Mouse (Mus musculus): ENCODE results near the gene Ms4a2. TPM values are rescaled to one million over a fixed set of nuclear protein-coding genes. Genes with fewer than 3 reads are reported as not detected.

Ms4a2 gene
- polyA plus RNA-seq, 1 experiment from 2014 or later = 0.41 TPM

Other genes starting within 250 kb of the Ms4a2 start
- gene Ms4a4a, start 248.2 kb downstream of the Ms4a2 start, polyA plus RNA-seq (2014; fragmentation: Nextera tagmentation; extraction: Ambion mirVana) = 7.2 and 7.9 TPM in 2 replicates
- gene Ms4a4c, start 218.9 kb downstream of the Ms4a2 start, polyA plus RNA-seq (2014; fragmentation: Nextera tagmentation; extraction: Ambion mirVana) = 0.61 and 1.0 TPM in 2 replicates
- 0.35 and 0.77 TPM in 2 replicates for gene Ms4a4b, start 180.2 kb downstream of the Ms4a2 start, polyA plus RNA-seq (2014; fragmentation: Nextera tagmentation; extraction: Ambion mirVana)
- gene Ms4a6c, start 154.4 kb downstream of the Ms4a2 start, polyA plus RNA-seq (2014; fragmentation: Nextera tagmentation; extraction: Ambion mirVana) = 8.2 and 9.2 TPM in 2 replicates
- not detected in 2 replicates for gene Gm8369, start 137.8 kb downstream of the Ms4a2 start, polyA plus RNA-seq (2014; fragmentation: Nextera tagmentation; extraction: Ambion mirVana)
- gene Ms4a6b, start 107.2 kb downstream of the Ms4a2 start, polyA plus RNA-seq (2014; fragmentation: Nextera tagmentation; extraction: Ambion mirVana) = 5.6 and 9.7 TPM in 2 replicates
- 2.1 and 3.0 TPM in 2 replicates for gene Ms4a4d, start 86.9 kb downstream of the Ms4a2 start, polyA plus RNA-seq (2014; fragmentation: Nextera tagmentation; extraction: Ambion mirVana)
- 4.3 and 7.1 TPM in 2 replicates for gene Ms4a6d, start 18.9 kb downstream of the Ms4a2 start, polyA plus RNA-seq (2014; fragmentation: Nextera tagmentation; extraction: Ambion mirVana)
- 0.43 TPM in 1 of 2 replicates, not detected in the other for gene Ms4a3, start 17.1 kb upstream of the Ms4a2 start, polyA plus RNA-seq (2014; fragmentation: Nextera tagmentation; extraction: Ambion mirVana)
- not detected in 2 replicates for gene Oosp2, start 36.8 kb upstream of the Ms4a2 start, polyA plus RNA-seq (2014; fragmentation: Nextera tagmentation; extraction: Ambion mirVana)
- not detected in 2 replicates for gene Oosp1, start 67.4 kb upstream of the Ms4a2 start, polyA plus RNA-seq (2014; fragmentation: Nextera tagmentation; extraction: Ambion mirVana)
- gene Oosp3, start 73.3 kb upstream of the Ms4a2 start, polyA plus RNA-seq (2014; fragmentation: Nextera tagmentation; extraction: Ambion mirVana) = not detected in 2 replicates
- gene Gif, start 123.8 kb upstream of the Ms4a2 start, polyA plus RNA-seq (2014; fragmentation: Nextera tagmentation; extraction: Ambion mirVana) = 0.58 and 1.3 TPM in 2 replicates
- 51.1 and 59.7 TPM in 2 replicates for gene Mrpl16, start 146.7 kb upstream of the Ms4a2 start, polyA plus RNA-seq (2014; fragmentation: Nextera tagmentation; extraction: Ambion mirVana)
- 22.8 and 23.2 TPM in 2 replicates for gene Stx3, start 195.7 kb upstream of the Ms4a2 start, polyA plus RNA-seq (2014; fragmentation: Nextera tagmentation; extraction: Ambion mirVana)
- gene Olfr1417, start 215.5 kb upstream of the Ms4a2 start, polyA plus RNA-seq (2014; fragmentation: Nextera tagmentation; extraction: Ambion mirVana) = 0.27 TPM in 1 of 2 replicates, not detected in the other
- not detected in 2 replicates for gene Olfr1418, start 237.3 kb upstream of the Ms4a2 start, polyA plus RNA-seq (2014; fragmentation: Nextera tagmentation; extraction: Ambion mirVana)

All from stomach, embryonic 14.5 days (tissue).